ENCODE assay signal across 9 mouse cellular contexts in the genomic region with DNA sequence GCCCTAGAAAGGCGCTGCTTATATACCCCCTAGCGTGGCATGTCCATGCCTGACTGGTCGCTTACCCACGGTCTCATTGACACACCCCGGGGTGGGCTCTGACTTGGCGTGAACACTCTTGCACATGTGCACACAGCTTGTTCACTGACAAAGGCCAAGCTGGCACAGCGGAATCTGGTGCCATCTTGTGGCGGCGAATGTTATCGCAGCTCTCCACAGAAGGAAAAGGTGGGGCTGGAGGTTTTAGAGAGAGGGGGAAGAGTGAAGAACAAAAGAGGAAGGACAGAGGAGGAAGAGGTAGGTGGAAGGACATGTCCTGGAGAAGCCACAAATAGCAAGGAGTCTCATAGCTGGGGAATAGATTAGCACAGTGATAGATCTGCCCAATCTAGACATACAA. TPM values are rescaled to one million over a fixed set of nuclear protein-coding genes. Genes with fewer than 3 reads are reported as not detected.
A peak's percentile ranks its signal among the peaks of the same experiment; 100 is the strongest.
DNase-seq lines count a peak whose midpoint lies in the region; ATAC-seq and TF ChIP-seq lines count a peak whose summit lies in the region.
"Had no signal": no experiment of that assay in that cellular context is flagged by ENCODE, and none has a peak within 500 bp of the region (broad histone marks: within the 10 kb centered on the region; RNA-seq: fewer than 3 reads in every experiment).

No protein-coding gene starts in this region.

- H3K9me3 ChIP-seq in E14TG2a.4 (ENCODE audit: low read length), result peaks cover 65% of the 10 kb centered on the region
- peaks cover 18% of the 10 kb centered on the region for H3K9me3 ChIP-seq in heart, embryonic 14.5 days (ENCODE audit: control insufficient read depth, low read length)

- H3K4me2 ChIP-seq in heart, embryonic 14.5 days (ENCODE audit: low read length), result peak overlapping the region; percentile 29; the same call in 1 of the 2 replicates
- H3K4me2 ChIP-seq: limb, embryonic 13.5 days had no signal

- H3K36me3 ChIP-seq in E14TG2a.4 (ENCODE audit: insufficient read depth, low read length), result no peaks in the 10 kb centered on the region
- no peaks in the 10 kb centered on the region for H3K36me3 ChIP-seq in heart, embryonic 14.5 days (ENCODE audit: control insufficient read depth, insufficient read depth, low read length)
- H3K36me3 ChIP-seq: limb, embryonic 13.5 days had no signal

- peak; percentile 55 for ATAC-seq in erythroblast, adult 5-6 weeks (replicated peaks; ENCODE audit: low FRiP score, poor library complexity, severe bottlenecking)
- ATAC-seq in heart, embryonic 14.5 days (ENCODE audit: insufficient number of reproducible peaks, insufficient read depth, low FRiP score, low read depth), result no peak

- peak; percentile 58 for TF ChIP-seq CTCF in E14TG2a.4 (conservative IDR thresholded peaks at IDR 0.05; ENCODE audit: low read length)

- no peak overlapping the region for H3K9ac ChIP-seq in heart, embryonic 14.5 days (ENCODE audit: low read length)
- H3K9ac ChIP-seq: limb, embryonic 13.5 days had no signal

- 40% methylated on average over 10 of the region's 10 CpGs for WGBS in heart, embryonic 14.5 days

- peak; percentile 83 for DNase-seq in adrenal gland, postnatal 14 days
- peak; percentile 76 for DNase-seq in layer of hippocampus, adult 9-11 months
- DNase-seq in lung, postnatal 4 days, result peak; percentile 74 to 83
- DNase-seq in right cerebral cortex, adult 2 months (ENCODE audit: low spot score in 2 of 2), result peak; percentile 87 to 88
- peak; percentile 21 for DNase-seq in yolk sac, embryonic 10.5 days (ENCODE audit: low spot score)

- no peaks in the 10 kb centered on the region for H3K4me1 ChIP-seq in E14TG2a.4 (replicated peaks; ENCODE audit: low read depth, low read length)
- no peaks in the 10 kb centered on the region for H3K4me1 ChIP-seq in heart, embryonic 14.5 days (ENCODE audit: control insufficient read depth in 2 of 2, insufficient read depth in 2 of 2, low read length in 2 of 2)
- H3K4me1 ChIP-seq: limb, embryonic 13.5 days had no signal

- 0 out of 2 replicates have a peak, but pooled peaks cover 5% of the 10 kb centered on the region for H3K27me3 ChIP-seq in E14TG2a.4 (ENCODE audit: insufficient read depth, low read length)
- no peaks in the 10 kb centered on the region for H3K27me3 ChIP-seq in heart, embryonic 14.5 days (ENCODE audit: control insufficient read depth, insufficient read depth, low read length)
- H3K27me3 ChIP-seq: limb, embryonic 13.5 days had no signal

- H3K27ac ChIP-seq in heart, embryonic 14.5 days (replicated peaks in 1 of 2; ENCODE audit: control insufficient read depth in 1 of 2, insufficient read depth in 1 of 2, low read depth in 2 of 2, low read length in 2 of 2), result no peak overlapping the region
- H3K27ac ChIP-seq: limb, embryonic 13.5 days had no signal

- H3K4me3 ChIP-seq in E14TG2a.4 (replicated peaks; ENCODE audit: low read length), result no peak overlapping the region
- H3K4me3 ChIP-seq in heart, embryonic 14.5 days (ENCODE audit: control insufficient read depth in 1 of 2, insufficient read depth in 1 of 2, low read depth in 1 of 2, low read length in 2 of 2), result no peak overlapping the region
- H3K4me3 ChIP-seq: limb, embryonic 13.5 days had no signal

RNA-seq across cellular contexts. Expression of gene Nelfa, which starts 18.1 kb away (rescaled TPM):
- total RNA-seq in adrenal gland, postnatal 14 days (2021), result 18.3 and 23.0 TPM in 2 replicates
- total RNA-seq in erythroblast, adult 5-6 weeks (2015; ENCODE audit: low replicate concordance), result 11.9 and 14.6 TPM in 2 replicates
- total RNA-seq in erythroblast, adult 5-6 weeks (2017; ENCODE audit: low replicate concordance), result 6.1 and 13.0 TPM in 2 replicates
- polyA plus RNA-seq in heart, embryonic 14.5 days (2014; fragmentation: Nextera tagmentation; extraction: Ambion mirVana), result 24.4 and 25.8 TPM in 2 replicates

RNA-seq across cellular contexts. Expression of gene Gm1673, which starts 28.9 kb away (rescaled TPM):
- 10.8 and 19.4 TPM in 2 replicates for total RNA-seq in adrenal gland, postnatal 14 days (2021)
- total RNA-seq in erythroblast, adult 5-6 weeks (2015; ENCODE audit: low replicate concordance), result not detected in 2 replicates
- 1.5 and 3.1 TPM in 2 replicates for total RNA-seq in erythroblast, adult 5-6 weeks (2017; ENCODE audit: low replicate concordance)
- polyA plus RNA-seq in heart, embryonic 14.5 days (2014; fragmentation: Nextera tagmentation; extraction: Ambion mirVana), result 49.5 and 66.7 TPM in 2 replicates

RNA-seq across cellular contexts. Expression of gene Nat8l, which starts 41.4 kb away (rescaled TPM):
- 17.1 and 18.7 TPM in 2 replicates for total RNA-seq in adrenal gland, postnatal 14 days (2021)
- total RNA-seq in erythroblast, adult 5-6 weeks (2015; ENCODE audit: low replicate concordance), result 0.58 and 2.3 TPM in 2 replicates
- total RNA-seq in erythroblast, adult 5-6 weeks (2017; ENCODE audit: low replicate concordance), result 0.42 and 0.68 TPM in 2 replicates
- 0.57 and 0.66 TPM in 2 replicates for polyA plus RNA-seq in heart, embryonic 14.5 days (2014; fragmentation: Nextera tagmentation; extraction: Ambion mirVana)

Comparison
In these comparisons a context has a peak if more than half of its experiments do, and no peak if none do; other contexts are left out.
1. DNase-seq: peak in every context shown above with its lines; median percentile 88 in right cerebral cortex, adult 2 months; 83 in adrenal gland, postnatal 14 days; 78 in lung, postnatal 4 days; 76 in layer of hippocampus, adult 9-11 months; 21 in yolk sac, embryonic 10.5 days.